In genomic region chr10:28076036-28076855, GRCm38 (mm10) we compare ENCODE assay signal across 8 mouse cellular contexts. TPM values are rescaled to one million over a fixed set of nuclear protein-coding genes. Genes with fewer than 3 reads are reported as not detected.
DNase-seq lines count a peak whose midpoint lies in the region; ATAC-seq and TF ChIP-seq lines count a peak whose summit lies in the region.

No protein-coding gene starts in this region.

- TF ChIP-seq POLR2A in spleen, adult 2 months (IDR thresholded peaks at IDR 0.05; ENCODE audit: low read depth, low read length) = no peak

- H3K27ac ChIP-seq in spleen, adult 2 months (ENCODE audit: insufficient read depth, low read length) = no peak overlapping the region
- peak overlapping the region; percentile 93 for H3K27ac ChIP-seq in embryonic facial prominence, embryonic 13.5 days
- peak overlapping the region; percentile 98 for H3K27ac ChIP-seq in heart, embryonic 15.5 days
- H3K27ac ChIP-seq in lung, embryonic 16.5 days (ENCODE audit: low read length) = peak overlapping the region; percentile 93

- ATAC-seq in embryonic facial prominence, embryonic 13.5 days (ENCODE audit: insufficient number of reproducible peaks, insufficient read depth, low FRiP score, low TSS enrichment, low read depth) = no peak
- no peak; the same call in 1 of the 2 replicates for ATAC-seq in heart, embryonic 15.5 days (replicated peaks; ENCODE audit: insufficient number of reproducible peaks, insufficient read depth, low FRiP score, low read depth)
- ATAC-seq in lung, embryonic 16.5 days (ENCODE audit: low read depth) = peak; percentile 4; the same call in 1 of the 2 replicates

- H3K4me2 ChIP-seq in embryonic facial prominence, embryonic 13.5 days = peak overlapping the region; percentile 83
- H3K4me2 ChIP-seq in heart, embryonic 15.5 days = peak overlapping the region; percentile 71
- peak overlapping the region; percentile 70 for H3K4me2 ChIP-seq in lung, embryonic 16.5 days (ENCODE audit: low read depth, low read length)

- peaks cover 2% of the 10 kb centered on the region; the same call in 1 of the 2 replicates for H3K27me3 ChIP-seq in spleen, adult 2 months (ENCODE audit: control insufficient read depth, insufficient read depth, low read length)
- H3K27me3 ChIP-seq in embryonic facial prominence, embryonic 13.5 days = no peaks in the 10 kb centered on the region
- no peaks in the 10 kb centered on the region for H3K27me3 ChIP-seq in heart, embryonic 15.5 days
- H3K27me3 ChIP-seq in lung, embryonic 16.5 days (ENCODE audit: control insufficient read depth, insufficient read depth, low read depth, low read length) = no peaks in the 10 kb centered on the region

- H3K9ac ChIP-seq in embryonic facial prominence, embryonic 13.5 days = peak overlapping the region; percentile 89
- peak overlapping the region; percentile 86 for H3K9ac ChIP-seq in heart, embryonic 15.5 days
- peak overlapping the region; percentile 78 for H3K9ac ChIP-seq in lung, embryonic 16.5 days (ENCODE audit: low read length)

- no peak for DNase-seq in spleen, adult 2 months (ENCODE audit: low read depth in 1 of 2, low spot score in 2 of 2)
- DNase-seq in spleen, postnatal 14 days (ENCODE audit: low spot score in 2 of 2) = no peak
- DNase-seq in kidney, postnatal 10 days = peak; percentile 71
- peak; percentile 58 for DNase-seq in retina, postnatal 1 day
- no peak for DNase-seq in thymus, postnatal 14 days

- TF ChIP-seq CTCF in spleen, adult 2 months (IDR thresholded peaks at IDR 0.05; ENCODE audit: extremely low read depth, insufficient read depth, insufficient read length, insufficient replicate concordance) = no peak

- H3K4me3 ChIP-seq in spleen, adult 2 months (ENCODE audit: extremely low read depth, insufficient read depth, insufficient read length) = peak overlapping the region; percentile 46; the same call in 1 of the 2 replicates
- H3K4me3 ChIP-seq in embryonic facial prominence, embryonic 13.5 days = peak overlapping the region; percentile 79
- peak overlapping the region; percentile 77 for H3K4me3 ChIP-seq in heart, embryonic 15.5 days
- peak overlapping the region; percentile 66 for H3K4me3 ChIP-seq in lung, embryonic 16.5 days (ENCODE audit: low read length)

- H3K9me3 ChIP-seq in embryonic facial prominence, embryonic 13.5 days = no peaks in the 10 kb centered on the region
- no peaks in the 10 kb centered on the region for H3K9me3 ChIP-seq in heart, embryonic 15.5 days (replicated peaks)
- H3K9me3 ChIP-seq in lung, embryonic 16.5 days (ENCODE audit: control insufficient read depth, low read length) = no peaks in the 10 kb centered on the region

- H3K4me1 ChIP-seq in spleen, adult 2 months (ENCODE audit: control insufficient read depth, insufficient read depth, insufficient read length) = no peaks in the 10 kb centered on the region; the same call in 1 of the 2 replicates
- H3K4me1 ChIP-seq in embryonic facial prominence, embryonic 13.5 days = 0 out of 2 replicates have a peak, but pooled peaks cover 2% of the 10 kb centered on the region
- H3K4me1 ChIP-seq in heart, embryonic 15.5 days (replicated peaks) = peaks cover 20% of the 10 kb centered on the region
- H3K4me1 ChIP-seq in lung, embryonic 16.5 days (replicated peaks; ENCODE audit: control insufficient read depth, insufficient read depth, low read length) = peaks cover 6% of the 10 kb centered on the region; the same call in 1 of the 2 replicates

- 14% methylated on average over 30 of the region's 30 CpGs for WGBS in spleen, adult 2 months
- 1% methylated on average over 30 of the region's 30 CpGs for WGBS in embryonic facial prominence, embryonic 13.5 days
- 3% methylated on average over 30 of the region's 30 CpGs for WGBS in heart, embryonic 15.5 days
- WGBS in lung, embryonic 16.5 days = 2% methylated on average over 30 of the region's 30 CpGs

- H3K36me3 ChIP-seq in spleen, adult 2 months (ENCODE audit: control insufficient read depth, insufficient read depth, low read length) = no peaks in the 10 kb centered on the region
- H3K36me3 ChIP-seq in embryonic facial prominence, embryonic 13.5 days = no peaks in the 10 kb centered on the region
- H3K36me3 ChIP-seq in heart, embryonic 15.5 days = no peaks in the 10 kb centered on the region
- no peaks in the 10 kb centered on the region for H3K36me3 ChIP-seq in lung, embryonic 16.5 days (ENCODE audit: control insufficient read depth, insufficient read depth, low read length)

RNA-seq across cellular contexts. Expression of gene Ptprk, which starts 1.6 kb away (rescaled TPM):
- 1.6 TPM in 2 replicates for polyA plus RNA-seq in spleen, adult 2 months (2012; rRNA removed)
- 32.3 and 36.8 TPM in 2 replicates for polyA plus RNA-seq in embryonic facial prominence, embryonic 13.5 days (2015; fragmentation: Nextera tagmentation; extraction: Ambion mirVana)
- 36.7 and 37.3 TPM in 2 replicates for polyA plus RNA-seq in heart, embryonic 15.5 days (2015; fragmentation: Nextera tagmentation; extraction: Ambion mirVana)
- polyA plus RNA-seq in lung, embryonic 16.5 days (2015; fragmentation: Nextera tagmentation; extraction: Ambion mirVana) = 44.6 and 50.2 TPM in 2 replicates

Comparison
In these comparisons a context has a peak if more than half of its experiments do, and no peak if none do; other contexts are left out.
1. DNase-seq: peak in kidney, postnatal 10 days (single experiment) and retina, postnatal 1 day (single experiment); none in spleen, adult 2 months (0 of 2), spleen, postnatal 14 days (0 of 2) and thymus, postnatal 14 days (single experiment).
2. RNA of gene Ptprk, which starts 1.6 kb away (polyA plus RNA-seq): 44.6 to 50.2 TPM in lung, embryonic 16.5 days, 36.7 to 37.3 TPM in heart, embryonic 15.5 days and 32.3 to 36.8 TPM in embryonic facial prominence, embryonic 13.5 days; 1.6 TPM in spleen, adult 2 months; every median in the first group is over 10 times any median in the second.
3. Peak in every context shown above with its lines, with median percentiles within 50 percentile points of each other: H3K4me3 ChIP-seq, H3K4me2 ChIP-seq and H3K9ac ChIP-seq.